Mouse (Mus musculus) hindbrain, embryonic 11.5 days (tissue): Measurements from ENCODE around the gene Nrap. TPM values are rescaled to one million over a fixed set of nuclear protein-coding genes. Genes with fewer than 3 reads are reported as not detected.

Source experiments
- ATAC-seq: fragments of 200-750 bp; cut with Nextera tagmentation; 2 replicates; pipeline ENCODE4 v1.8.0; 2017; ENCODE audit warnings: mild to moderate bottlenecking, moderate TSS enrichment, moderate library complexity; ENCODE audit not compliant: low FRiP score
- DNase-seq: peaks from one replicate; pipeline ENCODE4 v3.0.0-alpha.2; 2015; ENCODE audit warnings: low spot score
- H3K27ac ChIP-seq: fragments of 300-500 bp; sonication (generic); 2 replicates; pipeline ENCODE4 v1.5.1; 2014; ENCODE audit warnings: mild to moderate bottlenecking, low read depth, low read length
- H3K27me3 ChIP-seq: fragments of 300-500 bp; sonication (generic); 2 replicates; pipeline ENCODE4 v1.6.1; 2014; ENCODE audit warnings: mild to moderate bottlenecking, low read length, moderate library complexity, mixed read lengths; ENCODE audit not compliant: control insufficient read depth, insufficient read depth
- H3K36me3 ChIP-seq: fragments of 300-500 bp; sonication (generic); 2 replicates; pipeline ENCODE4 v1.6.1; 2014; ENCODE audit warnings: mild to moderate bottlenecking, low read length, moderate library complexity, mixed read lengths; ENCODE audit not compliant: control insufficient read depth, insufficient read depth
- H3K4me1 ChIP-seq: fragments of 300-500 bp; sonication (generic); replicated peaks from 2 replicates; pipeline ENCODE4 v1.6.1; 2014; ENCODE audit warnings: low read length, mixed read lengths; ENCODE audit not compliant: control insufficient read depth, insufficient read depth
- H3K4me2 ChIP-seq: fragments of 300-500 bp; sonication (generic); replicated peaks from 2 replicates; pipeline ENCODE4 v1.6.1; 2014; ENCODE audit warnings: mild to moderate bottlenecking, low read depth, low read length
- H3K4me3 ChIP-seq: fragments of 300-500 bp; sonication (generic); 2 replicates; pipeline ENCODE4 v1.5.1; 2014; ENCODE audit warnings: low read depth, low read length
- H3K9ac ChIP-seq: fragments of 300-500 bp; sonication (generic); 2 replicates; pipeline ENCODE4 v1.6.1; 2014; ENCODE audit warnings: low read depth, low read length
- H3K9me3 ChIP-seq: fragments of 300-500 bp; sonication (generic); 2 replicates; pipeline ENCODE4 v1.6.1; 2016; ENCODE audit warnings: low read length; ENCODE audit not compliant: control insufficient read depth
- WGBS: fragments of 180-500 bp; shearing (Covaris S2); extraction: QIAGEN DNeasy Blood & Tissue Kit; methylation state at CpG from one replicate; pipeline ENCODE4 v1.1.7; 2014; 5-methylcytosine and 5-hydroxymethylcytosine counted together
- polyA plus RNA-seq: library from polyadenylated mRNA; unstranded; fragments of >200 nt; fragmentation: Nextera tagmentation; extraction: Ambion mirVana; gene quantifications from 2 replicates; pipeline ENCODE4 v1.2.1, GENCODE M21; 2014

Nrap gene
- polyA plus RNA-seq: 0.15 and 0.22 TPM in 2 replicates

- Histone ChIP-seq H3K27me3 (no peaks in the 10 kb centered on the region), H3K9ac (no peak within 1 kb of the TSS), H3K4me1 (no peaks in the 10 kb centered on the region), H3K27ac (no peak within 1 kb of the TSS), H3K9me3 (no peaks in the 10 kb centered on the region), H3K36me3 (no peaks in the 10 kb centered on the region), H3K4me3 (no peak within 1 kb of the TSS), H3K4me2 (no peak within 1 kb of the TSS)
- no peak for ATAC-seq
- DNase-seq: no peak
- 89% methylated on average over 11 of the region's 11 CpGs for whole genome bisulfite sequencing
These were observed at the start of gene Nrap for GRCm38 (mm10) chr19:56389879-56390278. Gene Nrap, minus strand, starts transcription at chr19:56390037.

- Histone ChIP-seq H3K4me3 (no peak overlapping the region), H3K9me3 (no peaks in the 10 kb centered on the region), H3K9ac (no peak overlapping the region), H3K4me2 (no peak overlapping the region), H3K4me1 (no peaks in the 10 kb centered on the region), H3K36me3 (no peaks in the 10 kb centered on the region), H3K27me3 (no peaks in the 10 kb centered on the region), H3K27ac (no peak overlapping the region)
- DNase-seq: no peak
- no peak for ATAC-seq
- 89% methylated on average over 6 of the region's 6 CpGs for WGBS
These were observed 49.2 kb upstream of the Nrap start for GRCm38 (mm10) chr19:56439072-56439434.

GRCm38 (mm10) chr19:56438357-56439071 is 48.7 kb upstream of the Nrap start:
- H3K9me3 ChIP-seq: no peaks in the 10 kb centered on the region
- ATAC-seq (no peak), DNase-seq (no peak)
- no peak overlapping the region for H3K9ac ChIP-seq
- no peak overlapping the region for H3K4me2 ChIP-seq
- no peaks in the 10 kb centered on the region for H3K27me3 ChIP-seq
- no peaks in the 10 kb centered on the region for H3K36me3 ChIP-seq
- no peak overlapping the region for H3K4me3 ChIP-seq
- 81% methylated on average over 7 of the region's 7 CpGs for WGBS
- no peak overlapping the region for H3K27ac ChIP-seq
- no peaks in the 10 kb centered on the region for H3K4me1 ChIP-seq

GRCm38 (mm10) chr19:56436380-56436779 is 46.5 kb upstream of the Nrap start:
- WGBS: 90% methylated on average over 13 of the region's 13 CpGs
- no peak overlapping the region for H3K4me2 ChIP-seq
- no peaks in the 10 kb centered on the region for H3K27me3 ChIP-seq
- no peak overlapping the region for H3K27ac ChIP-seq
- no peak for ATAC-seq
- H3K9me3 ChIP-seq: no peaks in the 10 kb centered on the region
- no peak overlapping the region for H3K4me3 ChIP-seq
- no peaks in the 10 kb centered on the region for H3K36me3 ChIP-seq
- no peak overlapping the region for H3K9ac ChIP-seq
- no peaks in the 10 kb centered on the region for H3K4me1 ChIP-seq
- no peak for DNase-seq

GRCm38 (mm10) chr19:56433581-56433980 is 43.7 kb upstream of the Nrap start:
- Histone ChIP-seq H3K4me3 (no peak overlapping the region), H3K4me1 (no peaks in the 10 kb centered on the region), H3K9ac (no peak overlapping the region), H3K36me3 (no peaks in the 10 kb centered on the region), H3K27me3 (no peaks in the 10 kb centered on the region), H3K27ac (no peak overlapping the region), H3K4me2 (no peak overlapping the region), H3K9me3 (no peaks in the 10 kb centered on the region)
- ATAC-seq: no peak
- WGBS: 87% methylated on average over 7 of the region's 7 CpGs
- no peak for DNase-seq

GRCm38 (mm10) chr19:56432706-56433105 is 42.9 kb upstream of the Nrap start:
- no peak overlapping the region for H3K9ac ChIP-seq
- ATAC-seq (no peak), DNase-seq (no peak)
- H3K36me3 ChIP-seq: no peaks in the 10 kb centered on the region
- 72% methylated on average over 10 of the region's 10 CpGs for WGBS
- H3K27ac ChIP-seq: no peak overlapping the region
- no peaks in the 10 kb centered on the region for H3K9me3 ChIP-seq
- no peaks in the 10 kb centered on the region for H3K4me1 ChIP-seq
- no peaks in the 10 kb centered on the region for H3K27me3 ChIP-seq
- H3K4me2 ChIP-seq: no peak overlapping the region
- H3K4me3 ChIP-seq: no peak overlapping the region

- no peaks in the 10 kb centered on the region for H3K36me3 ChIP-seq
- no peaks in the 10 kb centered on the region for H3K27me3 ChIP-seq
- WGBS: 82% methylated on average over 8 of the region's 8 CpGs
- DNase-seq (no peak), ATAC-seq (no peak)
- no peaks in the 10 kb centered on the region for H3K4me1 ChIP-seq
- H3K27ac ChIP-seq: no peak overlapping the region
- H3K9me3 ChIP-seq: no peaks in the 10 kb centered on the region
- no peak overlapping the region for H3K4me2 ChIP-seq
- no peak overlapping the region for H3K9ac ChIP-seq
- H3K4me3 ChIP-seq: no peak overlapping the region
These were observed 40.5 kb upstream of the Nrap start for GRCm38 (mm10) chr19:56430369-56430768.

GRCm38 (mm10) chr19:56425492-56425891 is 35.7 kb upstream of the Nrap start:
- no peak overlapping the region for H3K9ac ChIP-seq
- H3K36me3 ChIP-seq: no peaks in the 10 kb centered on the region
- DNase-seq: no peak
- H3K4me2 ChIP-seq: no peak overlapping the region
- no peaks in the 10 kb centered on the region for H3K9me3 ChIP-seq
- H3K27ac ChIP-seq: no peak overlapping the region
- H3K4me3 ChIP-seq: no peak overlapping the region
- WGBS: 60% methylated on average over 9 of the region's 9 CpGs
- ATAC-seq: no peak
- no peaks in the 10 kb centered on the region for H3K27me3 ChIP-seq
- 0 out of 2 replicates have a peak, but pooled peaks cover 2% of the 10 kb centered on the region for H3K4me1 ChIP-seq

GRCm38 (mm10) chr19:56424606-56425395 is 35.0 kb upstream of the Nrap start:
- Histone ChIP-seq H3K4me1 (0 out of 2 replicates have a peak, but pooled peaks cover 2% of the 10 kb centered on the region), H3K4me2 (no peak overlapping the region), H3K9ac (no peak overlapping the region), H3K27ac (no peak overlapping the region), H3K36me3 (no peaks in the 10 kb centered on the region), H3K4me3 (no peak overlapping the region), H3K27me3 (no peaks in the 10 kb centered on the region), H3K9me3 (no peaks in the 10 kb centered on the region)
- WGBS: 73% methylated on average over 17 of the region's 17 CpGs
- ATAC-seq: no peak
- no peak for DNase-seq
